Mouse (Mus musculus) gastrocnemius, adult 2 months (tissue): Measurements from ENCODE around the gene Hp. TPM values are rescaled to one million over a fixed set of nuclear protein-coding genes. Genes with fewer than 3 reads are reported as not detected.

Experiments used
- DNase-seq: peaks from one replicate; pipeline ENCODE4 v3.0.0; 2022
- H3K27ac ChIP-seq: fragments of 200-600 bp; 2 replicates; pipeline ENCODE4 v1.8.1; 2022; ENCODE audit warnings: mild to moderate bottlenecking
- H3K4me3 ChIP-seq: fragments of 200-600 bp; 2 replicates; pipeline ENCODE4 v1.8.1; 2022; ENCODE audit warnings: mild to moderate bottlenecking, moderate library complexity
- CTCF ChIP-seq: fragments of 200-600 bp; IDR thresholded peaks from 2 replicates; pipeline ENCODE4 v1.8.1; 2022; ENCODE audit warnings: antibody characterized with exemption, mild to moderate bottlenecking, moderate library complexity
- intact Hi-C: fragments of 180-260 bp; cut with DNase I; formaldehyde crosslinking; loops from one replicate; pipeline ENCODE4 v1.15.1; 2025
- total RNA-seq, 2 experiments: library from RNA; stranded (reverse); gene quantifications; 2 replicates each; pipeline ENCODE4 v1.2.3; 2021

Gene Hp
- total RNA-seq, 2 experiments from 2014 or later, result 1.6 to 7.0 TPM

- H3K27ac ChIP-seq, result no peak overlapping the region
- TF ChIP-seq CTCF, result no peak
- no peak for DNase-seq
- intact Hi-C loops, result no loop called here
- no peak overlapping the region for H3K4me3 ChIP-seq
These were observed 11.9 kb upstream of the Hp start for GRCm38 (mm10) chr8:109590901-109591300.

GRCm38 (mm10) chr8:109586972-109587504 lies 8.1 kb upstream of the Hp start:
- no peak overlapping the region for H3K27ac ChIP-seq
- no peak for DNase-seq
- TF ChIP-seq CTCF, result no peak
- intact Hi-C loops, result no loop called here
- no peak overlapping the region for H3K4me3 ChIP-seq

GRCm38 (mm10) chr8:109585652-109586051 lies 6.7 kb upstream of the Hp start:
- Histone ChIP-seq H3K4me3 (no peak overlapping the region), H3K27ac (no peak overlapping the region)
- no peak for DNase-seq
- intact Hi-C loops, result no loop called here
- no peak for TF ChIP-seq CTCF

- intact Hi-C loops, result no loop called here
- TF ChIP-seq CTCF, result no peak
- H3K27ac ChIP-seq, result no peak overlapping the region
These were observed 5.9 kb upstream of the Hp start for GRCm38 (mm10) chr8:109584830-109585229.

GRCm38 (mm10) chr8:109584293-109584692 lies 5.3 kb upstream of the Hp start:
- intact Hi-C loops, result no loop called here
- DNase-seq, result no peak
- TF ChIP-seq CTCF, result no peak
- Histone ChIP-seq H3K27ac (no peak overlapping the region), H3K4me3 (no peak overlapping the region)

More at GRCm38 (mm10) chr8:109584830-109585229, 5.9 kb upstream of the Hp start:
- H3K4me3 ChIP-seq, result no peak overlapping the region
- DNase-seq, result no peak

- H3K27ac ChIP-seq, result no peak overlapping the region
- intact Hi-C loops, result no loop called here
- H3K4me3 ChIP-seq, result no peak overlapping the region
- no peak for TF ChIP-seq CTCF
- DNase-seq, result no peak
These were observed 2.7 kb downstream of the Hp start for GRCm38 (mm10) chr8:109576311-109576710.

- DNase-seq, result no peak
- Histone ChIP-seq H3K27ac (no peak overlapping the region), H3K4me3 (no peak overlapping the region)
- no peak for TF ChIP-seq CTCF
- intact Hi-C loops, result no loop called here
These were observed 7.8 kb downstream of the Hp start for GRCm38 (mm10) chr8:109571139-109571538.

- no peak for TF ChIP-seq CTCF
- DNase-seq, result peak; percentile 99
- intact Hi-C loops, result loop anchor here (1.0 to 5.0 kb wide), 3 partner anchors 43 to 1973 kb away; partner anchors contain the start of genes Ap1g1 and Dhodh
These were observed 13.3 kb downstream of the Hp start, which contains the start of the genes Dhx38 and Txnl4b for GRCm38 (mm10) chr8:109565498-109566333. Gene Dhx38 (minus strand): TSS chr8:109565861. Gene Txnl4b (plus strand): TSS chr8:109565892.

GRCm38 (mm10) chr8:109564766-109565165 lies 14.2 kb downstream of the Hp start:
- H3K4me3 ChIP-seq, result peak overlapping the region; percentile 80
- no peak for DNase-seq
- peak overlapping the region; percentile 94 for H3K27ac ChIP-seq
- no peak for TF ChIP-seq CTCF
- intact Hi-C loops, result loop anchor here (1.0 to 5.0 kb wide), 3 partner anchors 44 to 1972 kb away; partner anchors contain the start of genes Ap1g1 and Dhodh

More at GRCm38 (mm10) chr8:109565498-109566333, 13.3 kb downstream of the Hp start, which contains the start of the genes Dhx38 and Txnl4b:
- Histone ChIP-seq H3K27ac (peak within 1 kb of the TSS; percentile 94), H3K4me3 (peak within 1 kb of the TSS; percentile 80)

GRCm38 (mm10) chr8:109563881-109564280 lies 15.1 kb downstream of the Hp start:
- no peak for DNase-seq
- Histone ChIP-seq H3K27ac (no peak overlapping the region), H3K4me3 (no peak overlapping the region)
- TF ChIP-seq CTCF, result no peak
- intact Hi-C loops, result loop anchor here (2.0 kb wide), 1 partner anchor 215 kb away; the partner anchor contains the start of gene Ap1g1

- no peak overlapping the region for H3K4me3 ChIP-seq
- peak; percentile 62 for TF ChIP-seq CTCF
- H3K27ac ChIP-seq, result no peak overlapping the region
- DNase-seq, result no peak
- intact Hi-C loops, result no loop called here
These were observed 27.3 kb downstream of the Hp start for GRCm38 (mm10) chr8:109551663-109552062.

GRCm38 (mm10) chr8:109544049-109544448 lies 34.9 kb downstream of the Hp start:
- no peak for DNase-seq
- TF ChIP-seq CTCF, result no peak
- intact Hi-C loops, result no loop called here
- no peak overlapping the region for H3K4me3 ChIP-seq
- H3K27ac ChIP-seq, result no peak overlapping the region
